Mouse (Mus musculus) right cerebral cortex, postnatal 10 days (tissue): ENCODE data around the gene Rpl39.
A peak's percentile ranks its signal among the peaks of the same experiment; 100 is the strongest.

Source experiments
- DNase-seq, 2 experiments: peaks; one replicate each; pipeline ENCODE4 v3.0.0; 2021; ENCODE audit warnings: low spot score in 2 of 2

The Rpl39 gene

DNA sequence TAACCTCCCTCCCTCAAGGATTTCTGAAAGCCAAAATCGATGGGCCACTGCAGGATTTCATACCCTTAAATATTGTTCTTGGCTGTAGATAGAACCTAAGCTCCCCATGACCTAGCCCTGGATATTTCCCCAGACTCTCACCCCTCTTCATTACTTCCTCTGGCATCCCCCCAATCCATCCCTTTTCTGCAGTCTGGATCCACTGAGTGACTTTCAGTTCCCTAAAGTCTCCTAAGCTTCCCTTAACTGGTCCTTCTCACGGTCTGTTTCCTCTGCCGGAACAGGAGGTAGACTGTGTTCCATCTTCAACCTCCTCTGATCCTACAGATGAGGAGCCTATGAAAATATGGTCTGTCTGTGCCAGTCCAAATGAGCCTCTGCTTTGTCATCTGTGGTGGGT, 17.9 kb downstream of the Rpl39 start:
- no peak for DNase-seq

DNA sequence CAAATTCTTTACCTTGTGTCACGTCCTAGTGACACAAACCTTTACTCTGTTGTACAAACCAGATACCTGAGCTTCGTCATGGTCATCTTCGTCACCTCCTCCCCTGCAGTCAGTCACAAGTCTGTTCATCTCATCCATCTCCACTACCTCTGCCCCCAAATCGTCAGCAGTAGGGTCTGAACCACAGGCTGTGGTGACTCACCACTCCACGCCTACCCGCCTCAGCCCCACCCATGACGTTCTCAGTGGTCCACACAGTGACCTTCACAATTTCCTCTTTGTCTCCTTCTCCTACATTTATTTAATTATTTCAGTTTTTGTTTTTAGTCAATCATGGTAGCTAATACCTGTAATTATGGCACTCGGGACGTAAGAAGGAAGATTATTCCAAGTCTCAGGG, 21.3 kb downstream of the Rpl39 start:
- DNase-seq, result no peak

- peak; percentile 18 to 19 for DNase-seq
Measured at GRCm38 (mm10) chrX:37048890-37049823, 36.0 kb downstream of the Rpl39 start.

- DNase-seq, result no peak
Measured at GRCm38 (mm10) chrX:37048066-37048889, 36.9 kb downstream of the Rpl39 start, which contains the start of gene Sowahd. Gene Sowahd, plus strand, starts transcription at chrX:37048845.

GRCm38 (mm10) chrX:37042726-37043125, 42.5 kb downstream of the Rpl39 start:
- DNase-seq, result peak; percentile 37 to 76
